Mouse (Mus musculus) G1E-ER4 (cell line): ENCODE results near the gene Lipt2. TPM values are rescaled to one million over a fixed set of nuclear protein-coding genes. Genes with fewer than 3 reads are reported as not detected.

ENCODE experiments used
- GATA1 ChIP-seq: IDR thresholded peaks from one replicate; pipeline ENCODE4 v1.8.0; 2012; ENCODE audit warnings: low read length, inconsistent platforms
- polyA plus RNA-seq: library from polyadenylated mRNA; stranded (reverse); fragments of >175 nt; gene quantifications from 2 replicates; pipeline ENCODE4 v1.2.3, GENCODE M21; 2012

Gene Lipt2
- polyA plus RNA-seq, 1 experiment = 11.0 TPM

DNA sequence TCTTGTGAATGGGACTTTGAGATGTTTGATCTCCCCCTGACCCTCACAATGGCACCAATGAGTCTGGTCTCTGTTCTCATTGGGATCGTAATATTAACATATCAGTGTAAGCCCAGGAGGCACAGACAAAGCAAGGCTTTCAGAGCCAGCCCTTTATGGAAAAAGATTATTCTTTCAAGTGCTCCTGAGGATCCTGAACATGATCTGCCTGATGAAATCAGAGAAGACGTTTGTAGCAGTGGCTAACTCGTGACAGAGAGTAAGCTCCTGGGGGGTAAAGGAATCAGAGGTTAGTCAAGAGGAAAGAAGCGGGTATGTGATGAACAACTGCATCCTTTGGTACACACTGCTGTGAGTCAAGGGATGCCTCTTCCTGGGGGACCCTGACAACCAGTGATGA, 31.1 kb downstream of the Lipt2 start:
- no peak for TF ChIP-seq GATA1

DNA sequence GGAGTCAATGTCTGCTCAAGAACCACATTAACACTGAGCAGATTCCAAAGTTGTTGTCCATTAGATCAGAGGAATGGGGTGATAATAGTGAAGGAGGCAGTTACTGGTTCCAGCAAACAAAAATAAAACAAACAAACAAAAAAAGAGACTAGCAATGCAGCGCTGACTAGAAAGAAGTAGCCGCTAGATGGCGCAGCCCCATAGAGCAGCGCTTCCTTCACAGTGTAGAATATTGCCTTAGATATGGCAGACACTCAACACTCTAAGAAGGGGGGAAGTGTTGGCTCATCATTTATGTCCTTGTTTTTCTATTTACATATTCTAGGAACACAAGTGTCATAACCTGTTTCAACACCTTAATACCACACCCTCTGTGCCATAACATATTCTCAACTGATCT, 31.7 kb downstream of the Lipt2 start:
- TF ChIP-seq GATA1 = no peak

DNA sequence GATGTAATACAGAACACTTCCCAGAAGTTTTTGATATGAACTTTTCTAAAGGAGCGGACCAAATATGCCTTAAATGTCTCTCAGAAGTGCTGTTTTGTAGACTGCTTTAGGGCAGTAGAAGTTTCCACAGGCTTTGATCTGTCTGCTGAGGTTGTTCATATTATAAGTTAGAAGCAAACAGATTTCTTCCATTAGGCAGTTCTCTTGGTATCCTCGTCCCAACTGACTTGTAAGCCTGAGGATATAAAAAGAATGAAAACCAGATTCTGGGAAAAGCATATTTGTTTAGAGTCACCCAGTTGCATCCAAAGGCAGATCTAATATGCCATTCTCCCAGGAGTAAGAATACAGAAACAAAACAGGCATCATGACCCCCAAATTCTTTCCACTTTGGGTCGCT, 42.1 kb downstream of the Lipt2 start:
- TF ChIP-seq GATA1 = no peak

DNA sequence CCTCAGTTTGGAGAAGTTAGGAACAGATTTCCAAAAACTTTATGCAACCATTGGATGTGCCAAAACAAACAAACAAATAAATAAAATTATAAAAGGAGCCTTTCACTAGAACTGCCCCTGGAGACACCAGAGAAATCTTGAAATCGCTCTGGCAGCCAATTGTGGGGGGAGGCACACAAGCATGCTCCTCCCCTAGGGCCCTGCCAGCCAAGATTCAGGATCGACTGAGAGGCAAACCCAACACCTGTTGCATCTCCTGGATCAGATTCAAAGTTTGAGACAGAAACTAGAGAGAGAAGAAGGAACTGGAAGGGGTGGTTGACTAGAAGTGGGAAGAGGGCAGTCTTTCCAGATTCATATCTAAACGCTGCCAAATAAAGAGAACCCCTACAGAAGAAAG, 44.5 kb downstream of the Lipt2 start:
- no peak for TF ChIP-seq GATA1

DNA sequence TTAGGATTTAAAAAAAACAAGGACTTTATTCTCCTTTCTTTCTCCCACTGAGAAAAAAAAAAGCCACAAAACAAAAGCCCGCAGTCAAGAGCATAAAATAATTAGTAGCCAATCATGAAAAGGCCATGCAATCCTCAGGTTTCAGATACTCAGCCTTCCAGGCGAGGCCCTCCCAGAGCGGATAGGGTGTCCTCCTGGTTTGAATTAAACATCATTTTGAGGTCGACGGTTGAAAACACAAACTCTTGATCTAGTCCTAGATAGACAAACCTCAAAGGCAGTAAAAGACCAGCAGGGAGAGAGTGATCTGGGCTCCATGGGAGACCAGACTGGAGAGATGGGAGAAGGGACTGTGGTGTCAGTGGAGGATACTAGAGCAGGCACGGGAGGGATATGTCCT, 45.8 kb downstream of the Lipt2 start:
- no peak for TF ChIP-seq GATA1

DNA sequence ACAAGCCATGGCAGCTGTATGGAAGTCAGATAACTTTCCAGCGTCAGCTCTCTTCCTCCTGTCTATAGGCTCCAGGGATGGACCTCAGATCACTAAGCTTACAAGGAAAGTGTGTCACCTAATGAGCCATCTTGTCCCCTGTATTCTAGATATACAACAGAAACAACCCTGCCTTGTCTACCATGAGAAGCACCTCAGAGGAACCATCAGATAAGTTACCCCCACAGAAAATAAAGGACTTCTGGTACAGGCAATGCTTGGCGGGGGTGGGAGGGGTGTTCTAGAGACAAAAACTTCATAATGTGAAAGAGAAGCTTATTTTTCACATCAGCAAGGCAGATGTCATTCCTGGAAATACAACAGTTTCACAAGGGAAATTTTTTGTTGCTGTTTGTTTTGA, 47.1 kb downstream of the Lipt2 start:
- no peak for TF ChIP-seq GATA1

DNA sequence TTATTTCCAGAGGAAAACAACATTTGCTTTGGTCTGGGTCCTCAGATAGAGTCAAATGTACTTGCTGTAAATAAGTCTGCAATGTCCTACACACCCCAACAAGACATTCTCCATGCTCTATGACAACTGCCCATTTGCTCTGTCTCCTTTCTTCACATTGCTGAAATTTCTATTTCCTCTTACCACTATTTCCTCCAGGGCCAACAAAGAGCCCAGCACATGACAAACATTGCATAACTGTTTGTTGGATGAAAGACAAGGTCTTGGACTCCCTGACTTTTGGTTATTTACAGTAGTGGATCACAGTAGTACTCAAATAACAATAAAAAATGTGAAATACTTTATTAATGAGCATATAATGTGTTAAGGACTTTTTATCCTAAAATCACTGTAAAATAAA, 48.8 kb downstream of the Lipt2 start:
- TF ChIP-seq GATA1 = no peak

Other genes starting within 250 kb of the Lipt2 start
- 3.2 and 3.5 TPM in 2 replicates for gene Rnf169, start 178.8 kb upstream of the Lipt2 start, polyA plus RNA-seq
- gene Chrdl2, start 153.1 kb upstream of the Lipt2 start, polyA plus RNA-seq = not detected in 2 replicates
- 8.5 and 10.4 TPM in 2 replicates for gene Pold3, start 37.7 kb upstream of the Lipt2 start, polyA plus RNA-seq
- gene Kcne3, start 17.2 kb downstream of the Lipt2 start, polyA plus RNA-seq = 1.1 and 1.7 TPM in 2 replicates
- gene Pgm2l1, start 68.1 kb downstream of the Lipt2 start, polyA plus RNA-seq = 19.5 and 24.7 TPM in 2 replicates
- gene P4ha3, start 126.2 kb downstream of the Lipt2 start, polyA plus RNA-seq = not detected in 2 replicates
- 22.7 and 27.1 TPM in 2 replicates for gene C2cd3, start 213.0 kb downstream of the Lipt2 start, polyA plus RNA-seq
- gene Ppme1, start 213.0 kb downstream of the Lipt2 start, polyA plus RNA-seq = 45.7 and 57.9 TPM in 2 replicates